Mouse (Mus musculus) megakaryocyte, embryonic 14.5 days (primary cell): ENCODE data around the gene Endod1.

Experiments used
- FLI1 ChIP-seq: IDR thresholded peaks from 2 replicates; pipeline ENCODE4 v1.6.1; 2012; ENCODE audit warnings: low read length, inconsistent platforms, mixed read lengths
- GATA1 ChIP-seq: IDR thresholded peaks from 3 replicates; pipeline ENCODE4 v1.6.1; 2012; ENCODE audit warnings: mixed read lengths, low read length, inconsistent platforms, borderline replicate concordance

GRCm38 (mm10) chr9:14382256-14382791 lies 1.0 kb upstream of the Endod1 start:
- TF ChIP-seq GATA1 (no peak), FLI1 (no peak)
